Mouse (Mus musculus) layer of hippocampus, postnatal 10 days (tissue): ENCODE results near the gene Rpap2. TPM values are rescaled to one million over a fixed set of nuclear protein-coding genes. Genes with fewer than 3 reads are reported as not detected.

Experiments used
- DNase-seq, 2 experiments: peaks; one replicate each; pipeline ENCODE4 v3.0.0; 2021; ENCODE audit warnings: low spot score in 2 of 2
- total RNA-seq, 2 experiments: library from RNA; stranded (reverse); gene quantifications; 2 replicates each; pipeline ENCODE4 v1.2.3; 2021

Rpap2 gene
- total RNA-seq, 2 experiments from 2014 or later = 21.8 to 21.9 TPM

GRCm38 (mm10) chr5:107684380-107684779 lies 87.2 kb downstream of the Rpap2 start:
- no peak for DNase-seq

- no peak for DNase-seq
Observed at GRCm38 (mm10) chr5:107687161-107687560, 90.0 kb downstream of the Rpap2 start.

- DNase-seq = peak; percentile 74 to 79
Observed at GRCm38 (mm10) chr5:107687592-107688498, 90.7 kb downstream of the Rpap2 start.

- no peak for DNase-seq
Observed at GRCm38 (mm10) chr5:107688499-107688866, 91.3 kb downstream of the Rpap2 start.

- no peak for DNase-seq
Observed at GRCm38 (mm10) chr5:107695019-107695418, 97.8 kb downstream of the Rpap2 start.

GRCm38 (mm10) chr5:107698888-107699287 lies 101.7 kb downstream of the Rpap2 start:
- DNase-seq = no peak

GRCm38 (mm10) chr5:107700873-107701272 lies 103.7 kb downstream of the Rpap2 start:
- no peak for DNase-seq

- no peak for DNase-seq
Observed at GRCm38 (mm10) chr5:107701658-107702057, 104.5 kb downstream of the Rpap2 start.

GRCm38 (mm10) chr5:107703207-107703763 lies 106.1 kb downstream of the Rpap2 start:
- no peak for DNase-seq

GRCm38 (mm10) chr5:107705756-107706155 lies 108.6 kb downstream of the Rpap2 start:
- DNase-seq = no peak

- DNase-seq = no peak
Observed at GRCm38 (mm10) chr5:107706262-107706661, 109.1 kb downstream of the Rpap2 start.

- no peak for DNase-seq
Observed at GRCm38 (mm10) chr5:107708124-107708797, 111.1 kb downstream of the Rpap2 start.

Other genes starting within 250 kb of the Rpap2 start
- 10 to 100 TPM; 27.7 to 34.9 TPM for gene Ephx4, start 194.6 kb upstream of the Rpap2 start, total RNA-seq
- under 1 TPM in 1 of 2 experiments, not detected in 1; 0.25 TPM for gene Lpcat2b, start 165.8 kb upstream of the Rpap2 start, total RNA-seq
- 10 to 100 TPM; 91.2 to 91.6 TPM for gene Btbd8, start 159.4 kb upstream of the Rpap2 start, total RNA-seq
- under 1 TPM; 0.27 to 0.60 TPM for gene Gm42669, start 89.8 kb upstream of the Rpap2 start, total RNA-seq
- under 1 TPM; 0.36 to 0.55 TPM for gene 1700028K03Rik, start 62.7 kb upstream of the Rpap2 start, total RNA-seq
- 10 to 100 TPM; 20.1 to 22.8 TPM for gene Glmn, start 515 bp downstream of the Rpap2 start, total RNA-seq
- not detected for gene Gfi1, start 128.7 kb downstream of the Rpap2 start, total RNA-seq
- not detected for gene Ube2d2b, start 232.7 kb downstream of the Rpap2 start, total RNA-seq